Mouse (Mus musculus) layer of hippocampus, postnatal 14 days (tissue): ENCODE results near the gene Prrc2a. TPM values are rescaled to one million over a fixed set of nuclear protein-coding genes. Genes with fewer than 3 reads are reported as not detected.

ENCODE experiments used
- DNase-seq, 2 experiments: peaks; one replicate each; pipeline ENCODE4 v3.0.0; 2021 to 2022; ENCODE audit warnings: low spot score in 2 of 2, mixed read lengths in 1 of 2
- long read RNA-seq, 2 experiments: library from polyadenylated mRNA; stranded (forward); transcript quantifications; one replicate each; pipeline ENCODE4 v2.0.0; 2021
- total RNA-seq, 2 experiments: library from RNA; stranded (reverse); gene quantifications; 2 replicates each; pipeline ENCODE4 v1.2.3; 2021

Gene Prrc2a
- 100 to 1,000 TPM; 305 to 314 TPM for total RNA-seq
- long read RNA-seq, experiment 1, partial matches to known transcripts = 6 of 7 reads
- long read RNA-seq, experiment 1, other reads (novel, unspliced or antisense) = 1 of 7 reads
- long read RNA-seq, experiment 2, partial matches to known transcripts = 5 of 7 reads
- long read RNA-seq, experiment 2, other reads (novel, unspliced or antisense) = 2 of 7 reads

DNA sequence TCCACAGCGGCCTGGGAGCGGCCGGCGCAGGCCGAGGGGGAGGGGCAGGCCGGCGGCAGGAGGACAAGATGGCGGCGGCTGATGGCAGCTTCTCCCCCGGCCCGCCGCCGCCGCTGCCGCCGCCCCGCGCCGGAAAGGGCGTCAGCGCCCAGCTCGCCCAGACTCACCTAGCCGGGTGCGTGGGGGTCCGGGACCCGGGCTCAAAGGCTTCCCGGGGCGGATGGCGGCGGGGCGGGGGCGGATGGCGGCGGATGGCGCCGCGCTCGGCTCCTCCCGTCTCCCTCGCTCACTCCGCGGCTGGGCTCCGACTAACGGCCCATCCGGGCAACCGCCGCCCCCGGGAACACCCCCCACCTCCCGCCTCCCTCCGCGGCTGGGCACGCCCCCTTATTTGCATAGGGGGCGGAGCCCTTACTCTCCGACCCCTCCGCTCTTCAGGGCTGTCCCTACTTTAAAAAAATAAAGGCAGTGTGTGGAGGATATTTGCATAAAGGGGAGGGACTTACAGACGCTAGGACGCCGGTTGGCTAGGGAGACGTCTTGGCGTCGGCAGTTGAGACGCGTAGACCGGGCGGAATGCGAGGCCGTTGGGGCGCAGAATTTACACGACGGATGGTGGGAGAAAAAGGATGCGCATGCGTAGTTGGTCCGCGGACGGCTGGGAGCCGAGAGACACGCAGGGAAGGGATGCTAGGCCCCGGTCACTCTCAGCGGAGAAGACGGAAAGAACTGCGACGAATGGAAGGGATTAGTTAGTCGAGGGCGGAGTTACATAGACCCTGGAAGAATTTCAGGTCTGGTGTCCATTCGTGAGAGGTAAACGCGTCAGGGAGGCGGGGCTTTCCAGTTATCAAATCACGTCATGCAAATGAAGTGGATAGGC lies at the start of gene Prrc2a:
Prrc2a (minus strand) TSS at position 330 of the 883 bp plus-strand sequence.
- DNase-seq = peak; percentile 100

- no peak for DNase-seq
Observed at GRCm38 (mm10) chr17:35213071-35213470, 48.4 kb upstream of the Prrc2a start.

DNA sequence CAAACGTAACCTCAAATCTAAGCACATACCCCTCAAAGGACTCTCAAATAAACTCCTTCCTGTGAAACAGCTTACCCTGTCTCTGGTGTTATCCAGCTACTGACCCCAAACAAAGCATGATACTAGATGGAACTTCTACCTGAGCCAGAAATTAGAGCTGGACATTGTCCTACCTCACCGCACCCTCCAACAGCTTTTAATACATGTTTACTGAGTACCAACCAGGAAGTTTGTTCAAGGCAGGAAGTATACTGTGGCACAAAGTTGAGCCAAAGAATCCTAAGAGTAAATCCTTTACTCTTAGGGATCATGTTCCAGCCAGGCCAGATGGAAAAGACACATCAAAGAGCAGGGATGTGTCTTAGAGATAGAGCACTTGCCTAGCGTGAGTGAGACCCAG lies 45.9 kb upstream of the Prrc2a start:
- DNase-seq = no peak

- no peak for DNase-seq
Observed at GRCm38 (mm10) chr17:35209785-35210535, 45.3 kb upstream of the Prrc2a start.

GRCm38 (mm10) chr17:35205380-35205769 lies 40.7 kb upstream of the Prrc2a start:
- DNase-seq = no peak

DNA sequence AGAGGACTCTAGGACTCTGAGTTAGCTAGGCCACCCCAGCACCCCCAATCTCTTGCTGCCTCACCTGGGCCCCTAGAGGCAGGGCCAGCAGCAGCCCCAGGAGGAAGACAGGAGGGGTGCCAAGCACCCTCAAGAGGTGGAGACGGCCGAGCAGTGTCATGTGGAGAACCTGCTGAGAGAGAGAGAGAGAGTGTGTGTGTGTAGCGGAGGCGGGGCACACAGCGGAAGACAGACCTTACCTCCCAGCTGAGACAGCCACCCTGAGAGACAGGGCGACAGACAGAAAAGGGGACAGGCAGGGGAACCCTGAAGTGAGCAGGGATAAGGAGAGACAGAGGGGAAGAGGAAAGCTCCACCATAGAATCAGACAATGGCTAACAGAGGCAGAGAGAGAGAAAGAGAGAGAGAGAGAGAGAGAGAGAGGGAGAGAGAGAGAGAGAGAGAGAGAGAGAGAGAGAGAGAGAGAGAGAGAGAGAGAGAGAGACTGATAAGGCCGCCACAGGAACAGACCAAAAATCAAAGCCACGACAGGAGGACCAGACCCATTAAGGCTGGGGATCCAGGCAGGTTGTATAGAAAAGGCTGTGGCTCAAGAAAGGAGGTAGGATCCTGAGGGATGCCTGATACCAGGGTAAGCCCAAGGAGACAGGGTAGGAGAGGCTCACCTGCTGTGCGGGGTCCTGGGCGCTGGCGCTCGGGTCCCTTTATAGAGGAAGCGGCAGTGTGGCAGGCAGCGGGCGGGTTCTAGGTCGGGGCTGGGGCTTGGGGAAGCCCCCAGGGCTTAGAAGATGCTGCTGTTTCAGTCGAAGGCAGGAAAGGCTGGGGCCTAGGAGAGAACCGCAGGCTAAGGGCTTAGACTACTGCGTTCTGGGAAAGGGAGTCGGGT lies 40.0 kb upstream of the Prrc2a start, which contains the start of gene Lta:
Lta (minus strand) TSS at position 858 of the 886 bp plus-strand sequence.
- no peak for DNase-seq

GRCm38 (mm10) chr17:35202442-35202841 lies 37.7 kb upstream of the Prrc2a start:
- DNase-seq = no peak

DNA sequence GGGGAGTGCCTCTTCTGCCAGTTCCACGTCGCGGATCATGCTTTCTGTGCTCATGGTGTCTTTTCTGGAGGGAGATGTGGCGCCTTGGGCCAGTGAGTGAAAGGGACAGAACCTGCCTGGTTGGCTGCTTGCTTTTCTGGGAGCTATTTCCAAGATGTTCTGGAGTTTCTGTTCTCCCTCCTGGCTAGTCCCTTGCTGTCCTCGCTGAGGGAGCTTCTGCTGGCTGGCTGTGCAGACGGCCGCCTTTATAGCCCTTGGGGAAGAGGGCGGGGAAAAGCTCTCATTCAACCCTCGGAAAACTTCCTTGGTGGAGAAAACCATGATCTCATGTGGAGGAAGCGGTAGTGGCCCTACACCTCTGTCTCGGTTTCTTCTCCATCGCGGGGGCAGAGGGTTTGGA lies 37.1 kb upstream of the Prrc2a start, which contains the start of gene Tnf:
Tnf (minus strand) TSS at position 221 of the 400 bp plus-strand sequence.
- no peak for DNase-seq

DNA sequence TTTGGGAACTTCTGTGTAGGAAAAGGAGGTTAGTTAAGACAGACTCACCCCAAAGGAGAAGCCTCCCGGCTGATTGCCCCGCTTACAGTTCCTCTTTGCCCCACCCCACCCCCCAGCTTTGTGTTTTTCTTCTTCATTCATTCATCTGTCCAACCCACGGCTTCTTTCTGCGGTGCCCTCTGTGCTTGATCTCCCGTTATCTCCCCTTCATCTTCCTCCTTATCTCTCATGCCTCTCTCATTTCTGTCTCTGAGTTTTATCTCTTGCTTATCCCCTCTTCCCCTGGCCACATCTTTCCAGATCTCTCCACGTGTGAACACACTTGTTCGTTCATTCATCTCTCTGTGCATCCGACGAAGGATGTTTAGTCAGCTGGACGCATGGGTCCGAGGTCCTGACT lies 36.4 kb upstream of the Prrc2a start:
- no peak for DNase-seq

- no peak for DNase-seq
Observed at GRCm38 (mm10) chr17:35200398-35200797, 35.7 kb upstream of the Prrc2a start.

- DNase-seq = no peak
Observed at GRCm38 (mm10) chr17:35198946-35199345, 34.2 kb upstream of the Prrc2a start.

- DNase-seq = no peak
Observed at GRCm38 (mm10) chr17:35198029-35198428, 33.3 kb upstream of the Prrc2a start.

- DNase-seq = no peak
Observed at GRCm38 (mm10) chr17:35197126-35197525, 32.4 kb upstream of the Prrc2a start.

DNA sequence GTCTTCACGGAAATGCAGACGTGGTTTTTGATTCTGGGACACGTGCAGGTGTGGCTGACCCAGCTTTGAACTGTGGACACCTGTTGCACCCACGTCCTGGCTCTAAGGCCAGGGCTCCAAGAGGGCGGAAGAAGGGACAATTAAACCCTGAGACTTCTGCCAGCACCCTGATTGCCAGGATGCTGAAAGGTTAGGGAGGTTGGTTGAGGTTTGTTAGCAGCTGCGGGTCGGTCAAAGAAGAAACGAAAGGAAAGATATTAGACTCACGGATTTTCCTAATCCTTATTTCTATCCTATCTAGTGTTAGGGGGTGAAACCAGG lies 31.6 kb upstream of the Prrc2a start:
- DNase-seq = no peak

DNA sequence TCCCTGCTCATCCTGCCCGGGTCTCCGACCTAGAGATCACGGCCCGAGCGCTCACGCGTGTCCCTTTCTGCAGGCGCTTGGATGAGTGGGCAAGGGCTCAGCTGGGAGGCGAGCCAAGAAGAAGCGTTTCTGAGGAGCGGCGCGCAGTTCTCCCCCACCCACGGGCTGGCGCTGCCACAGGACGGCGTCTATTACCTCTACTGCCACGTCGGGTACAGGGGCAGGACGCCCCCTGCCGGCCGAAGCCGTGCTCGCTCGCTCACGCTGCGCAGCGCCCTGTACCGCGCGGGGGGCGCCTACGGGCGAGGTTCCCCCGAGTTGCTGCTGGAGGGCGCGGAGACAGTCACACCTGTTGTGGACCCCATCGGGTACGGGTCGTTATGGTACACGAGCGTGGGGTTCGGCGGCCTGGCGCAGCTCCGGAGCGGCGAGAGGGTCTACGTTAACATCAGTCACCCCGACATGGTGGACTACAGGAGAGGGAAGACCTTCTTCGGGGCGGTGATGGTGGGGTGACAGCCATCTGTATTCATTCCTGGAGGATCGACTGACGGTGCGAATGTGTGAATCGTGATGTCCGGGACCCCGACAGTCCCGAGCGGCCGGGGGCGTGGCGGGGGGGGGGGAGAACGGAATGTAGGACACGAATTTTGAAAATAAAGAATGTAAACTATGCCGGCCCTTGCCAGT lies 31.1 kb upstream of the Prrc2a start:
- peak; percentile 62 to 74 for DNase-seq

GRCm38 (mm10) chr17:35194844-35195630 lies 30.3 kb upstream of the Prrc2a start:
- no peak for DNase-seq

DNA sequence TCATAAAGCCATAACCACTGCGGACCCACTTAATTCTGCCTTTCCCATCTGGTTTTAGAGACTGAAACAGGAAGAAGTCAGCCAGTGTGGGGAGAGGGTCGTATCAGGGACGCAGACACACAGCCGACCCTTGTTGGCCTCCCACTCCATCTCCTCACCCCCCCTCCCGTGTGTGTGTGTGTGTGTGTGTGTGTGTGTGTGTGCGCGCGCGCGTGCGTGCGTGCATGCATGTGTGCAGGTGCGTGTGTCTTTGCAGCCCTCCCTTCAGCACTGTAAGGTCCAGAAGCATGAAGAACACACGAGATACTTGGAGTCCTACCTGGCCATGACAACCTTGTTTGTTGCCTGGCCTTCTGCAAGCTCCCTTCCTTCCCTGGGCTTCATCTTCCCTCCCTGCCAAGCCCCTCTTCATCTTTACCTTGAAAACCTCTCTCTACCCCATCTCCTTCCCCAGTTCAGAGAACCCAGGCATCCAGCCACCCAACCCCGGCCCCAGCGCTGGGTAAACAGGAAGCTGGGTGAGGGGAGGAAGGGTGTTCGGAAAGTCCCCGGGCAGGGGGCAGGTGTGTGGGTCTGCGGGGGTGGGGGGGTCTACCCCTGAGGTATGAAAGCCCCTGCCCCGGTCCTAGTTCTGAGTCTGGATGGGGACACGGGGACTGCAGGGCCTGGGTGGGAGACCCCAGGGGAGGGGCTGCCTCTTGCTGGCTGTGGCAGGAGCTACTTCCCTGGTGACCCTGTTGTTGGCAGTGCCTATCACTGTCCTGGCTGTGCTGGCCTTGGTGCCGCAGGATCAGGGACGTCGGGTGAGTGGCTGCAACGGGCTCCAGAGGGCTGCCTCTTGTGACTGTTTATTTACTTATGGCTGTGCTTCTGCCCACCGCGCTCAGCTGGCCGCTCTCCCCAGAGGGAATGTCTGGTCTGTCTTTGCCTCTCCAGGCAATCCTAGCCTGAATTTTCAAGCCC lies 29.5 kb upstream of the Prrc2a start, which contains the start of gene Ltb:
Ltb (plus strand) TSS at position 559 of the 963 bp plus-strand sequence.
- DNase-seq = no peak

- no peak for DNase-seq
Observed at GRCm38 (mm10) chr17:35192924-35193323, 28.2 kb upstream of the Prrc2a start.
